Mouse (Mus musculus) stomach, postnatal 0 days (tissue): Measurements from ENCODE around the gene Cdk5rap1. TPM values are rescaled to one million over a fixed set of nuclear protein-coding genes. Genes with fewer than 3 reads are reported as not detected.
A peak's percentile ranks its signal among the peaks of the same experiment; 100 is the strongest.

ENCODE experiments used
- ATAC-seq: fragments of 200-750 bp; cut with Nextera tagmentation; 2 replicates; pipeline ENCODE4 v1.8.0; 2017; ENCODE audit not compliant: low FRiP score, low TSS enrichment
- DNase-seq: peaks from one replicate; pipeline ENCODE4 v3.0.0-alpha.2; 2016; ENCODE audit warnings: low spot score
- H3K27ac ChIP-seq: fragments of 300-500 bp; sonication (generic); replicated peaks from 2 replicates; pipeline ENCODE4 v1.5.1; 2014; ENCODE audit warnings: mild to moderate bottlenecking, control low read depth
- H3K27me3 ChIP-seq: fragments of 300-500 bp; sonication (generic); 2 replicates; pipeline ENCODE4 v1.6.1; 2014; ENCODE audit warnings: low read length; ENCODE audit not compliant: control insufficient read depth, insufficient read depth
- H3K36me3 ChIP-seq: fragments of 300-500 bp; sonication (generic); 2 replicates; pipeline ENCODE4 v1.6.1; 2014; ENCODE audit warnings: low read length, mixed read lengths; ENCODE audit not compliant: control insufficient read depth, insufficient read depth
- H3K4me1 ChIP-seq: fragments of 300-500 bp; sonication (generic); replicated peaks from 2 replicates; pipeline ENCODE4 v1.6.1; 2014; ENCODE audit warnings: antibody characterized with exemption; ENCODE audit not compliant: control insufficient read depth, insufficient read depth
- H3K4me2 ChIP-seq: fragments of 300-500 bp; sonication (generic); replicated peaks from 2 replicates; pipeline ENCODE4 v1.6.1; 2014; ENCODE audit warnings: low read depth, mild to moderate bottlenecking, control low read depth, moderate library complexity
- H3K4me3 ChIP-seq: fragments of 300-500 bp; sonication (generic); 2 replicates; pipeline ENCODE4 v1.5.1; 2014; ENCODE audit warnings: low read depth, low read length, control low read depth
- H3K9ac ChIP-seq: fragments of 300-500 bp; sonication (generic); 2 replicates; pipeline ENCODE4 v1.6.1; 2014; ENCODE audit warnings: mild to moderate bottlenecking, low read length, control low read depth, mixed read lengths
- H3K9me3 ChIP-seq: fragments of 300-500 bp; sonication (generic); 2 replicates; pipeline ENCODE4 v1.6.1; 2016; ENCODE audit warnings: low read length; ENCODE audit not compliant: control insufficient read depth
- CTCF ChIP-seq: IDR thresholded peaks from 2 replicates; pipeline ENCODE4 v1.5.1; 2016; ENCODE audit warnings: antibody characterized with exemption, low read depth, mild to moderate bottlenecking, moderate library complexity
- EP300 ChIP-seq: optimal IDR thresholded peaks from 2 replicates; pipeline ENCODE3; 2016; ENCODE audit warnings: antibody characterized with exemption
- WGBS: fragments of 180-500 bp; shearing (Covaris S2); extraction: QIAGEN DNeasy Blood & Tissue Kit; methylation state at CpG from one replicate; pipeline ENCODE4 v1.1.7; 2014; 5-methylcytosine and 5-hydroxymethylcytosine counted together
- polyA plus RNA-seq: library from polyadenylated mRNA; unstranded; fragments of >200 nt; fragmentation: Nextera tagmentation; extraction: Ambion mirVana; gene quantifications from 2 replicates; pipeline ENCODE4 v1.2.1, GENCODE M21; 2015

Gene Cdk5rap1
- polyA plus RNA-seq, 1 experiment from 2014 or later: 6.2 TPM

- H3K4me1 ChIP-seq: peaks cover 2% of the 10 kb centered on the region; the same call in 1 of the 2 replicates
- no peak overlapping the region for H3K27ac ChIP-seq
- H3K9me3 ChIP-seq: no peaks in the 10 kb centered on the region
- no peaks in the 10 kb centered on the region for H3K27me3 ChIP-seq
- no peak overlapping the region for H3K4me3 ChIP-seq
- no peak overlapping the region for H3K9ac ChIP-seq
- no peaks in the 10 kb centered on the region for H3K36me3 ChIP-seq
- ATAC-seq (no peak), DNase-seq (no peak)
- TF ChIP-seq CTCF (no peak), EP300 (no peak)
- no peak overlapping the region for H3K4me2 ChIP-seq
- 80% methylated on average over 5 of the region's 5 CpGs for WGBS
Measured at GRCm38 (mm10) chr2:154405447-154405994, 32.7 kb upstream of the Cdk5rap1 start.

GRCm38 (mm10) chr2:154402811-154403210, 30.0 kb upstream of the Cdk5rap1 start:
- H3K9me3 ChIP-seq: no peaks in the 10 kb centered on the region
- H3K4me2 ChIP-seq: peak overlapping the region; percentile 20; the same call in 1 of the 2 replicates
- peak overlapping the region; percentile 49; the same call in 1 of the 2 replicates for H3K27ac ChIP-seq
- DNase-seq: peak; percentile 61
- TF ChIP-seq CTCF: peak; percentile 53
- TF ChIP-seq EP300: no peak
- H3K4me3 ChIP-seq: no peak overlapping the region
- peaks cover 2% of the 10 kb centered on the region; the same call in 1 of the 2 replicates for H3K4me1 ChIP-seq
- H3K27me3 ChIP-seq: no peaks in the 10 kb centered on the region
- WGBS: 3% methylated on average over 7 of the region's 7 CpGs
- peak; percentile 70 for ATAC-seq
- no peaks in the 10 kb centered on the region for H3K36me3 ChIP-seq
- H3K9ac ChIP-seq: no peak overlapping the region

GRCm38 (mm10) chr2:154401976-154402375, 29.2 kb upstream of the Cdk5rap1 start:
- H3K27me3 ChIP-seq: no peaks in the 10 kb centered on the region
- peaks cover 2% of the 10 kb centered on the region; the same call in 1 of the 2 replicates for H3K4me1 ChIP-seq
- DNase-seq (no peak), ATAC-seq (no peak)
- TF ChIP-seq EP300: no peak
- TF ChIP-seq CTCF: no peak
- no peak overlapping the region for H3K4me2 ChIP-seq
- H3K4me3 ChIP-seq: no peak overlapping the region
- WGBS: 39% methylated on average over 1 of the region's 1 CpGs
- H3K9ac ChIP-seq: no peak overlapping the region
- H3K9me3 ChIP-seq: no peaks in the 10 kb centered on the region
- H3K36me3 ChIP-seq: no peaks in the 10 kb centered on the region
- H3K27ac ChIP-seq: no peak overlapping the region

- no peak for DNase-seq
- Histone ChIP-seq H3K9ac (no peak overlapping the region), H3K4me2 (no peak overlapping the region), H3K9me3 (no peaks in the 10 kb centered on the region), H3K27ac (no peak overlapping the region), H3K4me1 (peaks cover 2% of the 10 kb centered on the region; the same call in 1 of the 2 replicates), H3K36me3 (no peaks in the 10 kb centered on the region), H3K27me3 (no peaks in the 10 kb centered on the region), H3K4me3 (no peak overlapping the region)
- 60% methylated on average over 2 of the region's 2 CpGs for WGBS
- ATAC-seq: no peak
- TF ChIP-seq CTCF: no peak
- TF ChIP-seq EP300: no peak
Measured at GRCm38 (mm10) chr2:154399325-154399724, 26.5 kb upstream of the Cdk5rap1 start.

- Histone ChIP-seq H3K4me1 (peaks cover 2% of the 10 kb centered on the region; the same call in 1 of the 2 replicates), H3K9me3 (no peaks in the 10 kb centered on the region), H3K36me3 (no peaks in the 10 kb centered on the region), H3K4me3 (no peak overlapping the region), H3K27ac (no peak overlapping the region), H3K9ac (no peak overlapping the region), H3K27me3 (no peaks in the 10 kb centered on the region), H3K4me2 (no peak overlapping the region)
- WGBS: 69% methylated on average over 7 of the region's 7 CpGs
- no peak for TF ChIP-seq CTCF
- TF ChIP-seq EP300: no peak
- DNase-seq: no peak
- no peak for ATAC-seq
Measured at GRCm38 (mm10) chr2:154398267-154398666, 25.5 kb upstream of the Cdk5rap1 start.

- H3K9me3 ChIP-seq: no peaks in the 10 kb centered on the region
- no peak overlapping the region for H3K4me3 ChIP-seq
- 68% methylated on average over 2 of the region's 2 CpGs for WGBS
- no peaks in the 10 kb centered on the region for H3K36me3 ChIP-seq
- ATAC-seq: no peak
- no peaks in the 10 kb centered on the region for H3K4me1 ChIP-seq
- H3K4me2 ChIP-seq: no peak overlapping the region
- no peaks in the 10 kb centered on the region for H3K27me3 ChIP-seq
- H3K27ac ChIP-seq: no peak overlapping the region
- TF ChIP-seq EP300: no peak
- TF ChIP-seq CTCF: no peak
- H3K9ac ChIP-seq: no peak overlapping the region
- no peak for DNase-seq
Measured at GRCm38 (mm10) chr2:154396529-154396928, 23.7 kb upstream of the Cdk5rap1 start.
